Mouse (Mus musculus): ENCODE data around the gene Frmd4b. TPM values are rescaled to one million over a fixed set of nuclear protein-coding genes. Genes with fewer than 3 reads are reported as not detected.

Frmd4b gene
- polyA plus RNA-seq, 1 experiment from 2014 or later: 14.0 TPM

GRCm38 (mm10) chr6:97557147-97557546, 60.2 kb downstream of the Frmd4b start:
- Histone ChIP-seq H3K36me3 (ENCODE audit: insufficient read depth, low read length) (no peaks in the 10 kb centered on the region), H3K4me3 (replicated peaks; ENCODE audit: low read depth, low read length) (no peak overlapping the region), H3K4me2 (ENCODE audit: low read length) (no peak overlapping the region), H3K27me3 (ENCODE audit: insufficient read depth, low read length) (no peaks in the 10 kb centered on the region), H3K27ac (no peak overlapping the region), H3K9me3 (replicated peaks; ENCODE audit: low read length) (no peaks in the 10 kb centered on the region), H3K9ac (ENCODE audit: low read depth, low read length) (no peak overlapping the region), H3K4me1 (replicated peaks; ENCODE audit: insufficient read depth, low read length) (no peaks in the 10 kb centered on the region)
- DNase-seq (ENCODE audit: low spot score): no peak
- WGBS: 85% methylated on average over 8 of the region's 8 CpGs
- TF ChIP-seq CTCF (IDR thresholded peaks at IDR 0.05; ENCODE audit: low read depth): no peak
- ATAC-seq (replicated peaks; ENCODE audit: low FRiP score, low read depth): no peak

- no peaks in the 10 kb centered on the region for H3K36me3 ChIP-seq (ENCODE audit: insufficient read depth, low read length)
- H3K4me2 ChIP-seq (ENCODE audit: low read length): no peak overlapping the region
- no peaks in the 10 kb centered on the region for H3K9me3 ChIP-seq (replicated peaks; ENCODE audit: low read length)
- ATAC-seq (replicated peaks; ENCODE audit: low FRiP score, low read depth) (no peak), DNase-seq (ENCODE audit: low spot score) (no peak)
- 95% methylated on average over 7 of the region's 7 CpGs for WGBS
- no peak overlapping the region for H3K27ac ChIP-seq
- no peak overlapping the region for H3K9ac ChIP-seq (ENCODE audit: low read depth, low read length)
- TF ChIP-seq CTCF (IDR thresholded peaks at IDR 0.05; ENCODE audit: low read depth): no peak
- no peaks in the 10 kb centered on the region for H3K27me3 ChIP-seq (ENCODE audit: insufficient read depth, low read length)
- H3K4me3 ChIP-seq (replicated peaks; ENCODE audit: low read depth, low read length): no peak overlapping the region
- no peaks in the 10 kb centered on the region for H3K4me1 ChIP-seq (replicated peaks; ENCODE audit: insufficient read depth, low read length)
Measured at GRCm38 (mm10) chr6:97555637-97556036, 61.7 kb downstream of the Frmd4b start.

DNA sequence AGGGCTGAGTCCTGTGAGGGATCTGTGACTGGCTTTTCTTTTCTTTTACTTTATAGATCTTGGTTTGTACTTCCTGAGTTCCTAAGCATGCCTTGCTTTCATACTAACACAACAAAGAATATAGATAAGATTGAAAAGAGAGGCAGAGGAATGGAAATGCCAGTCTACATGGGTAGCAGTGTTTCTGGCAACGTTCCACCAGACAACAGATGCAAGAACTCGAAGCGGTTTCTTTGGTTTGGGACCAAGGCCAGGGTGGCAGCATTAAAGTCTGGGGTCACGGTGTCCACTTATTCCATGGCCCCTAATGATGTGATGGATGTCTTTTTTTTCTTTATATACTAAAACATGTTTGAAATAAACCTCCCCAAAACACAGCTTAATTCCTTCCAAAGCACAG, 63.9 kb downstream of the Frmd4b start:
- WGBS: 76% methylated on average over 4 of the region's 4 CpGs
- H3K9ac ChIP-seq (ENCODE audit: low read depth, low read length): no peak overlapping the region
- DNase-seq (ENCODE audit: low spot score): no peak
- H3K4me3 ChIP-seq (replicated peaks; ENCODE audit: low read depth, low read length): no peak overlapping the region
- no peaks in the 10 kb centered on the region for H3K27me3 ChIP-seq (ENCODE audit: insufficient read depth, low read length)
- no peak for ATAC-seq (replicated peaks; ENCODE audit: low FRiP score, low read depth)
- no peak for TF ChIP-seq CTCF (IDR thresholded peaks at IDR 0.05; ENCODE audit: low read depth)
- H3K4me2 ChIP-seq (ENCODE audit: low read length): no peak overlapping the region
- H3K36me3 ChIP-seq (ENCODE audit: insufficient read depth, low read length): no peaks in the 10 kb centered on the region
- no peaks in the 10 kb centered on the region for H3K9me3 ChIP-seq (replicated peaks; ENCODE audit: low read length)
- H3K27ac ChIP-seq: no peak overlapping the region
- H3K4me1 ChIP-seq (replicated peaks; ENCODE audit: insufficient read depth, low read length): no peaks in the 10 kb centered on the region

- WGBS: 92% methylated on average over 3 of the region's 3 CpGs
- no peaks in the 10 kb centered on the region for H3K4me1 ChIP-seq (replicated peaks; ENCODE audit: insufficient read depth, low read length)
- H3K9ac ChIP-seq (ENCODE audit: low read depth, low read length): no peak overlapping the region
- DNase-seq (ENCODE audit: low spot score): no peak
- H3K4me3 ChIP-seq (replicated peaks; ENCODE audit: low read depth, low read length): no peak overlapping the region
- TF ChIP-seq CTCF (IDR thresholded peaks at IDR 0.05; ENCODE audit: low read depth): no peak
- no peaks in the 10 kb centered on the region for H3K9me3 ChIP-seq (replicated peaks; ENCODE audit: low read length)
- H3K27ac ChIP-seq: no peak overlapping the region
- no peak overlapping the region for H3K4me2 ChIP-seq (ENCODE audit: low read length)
- ATAC-seq (replicated peaks; ENCODE audit: low FRiP score, low read depth): no peak
- H3K36me3 ChIP-seq (ENCODE audit: insufficient read depth, low read length): no peaks in the 10 kb centered on the region
- H3K27me3 ChIP-seq (ENCODE audit: insufficient read depth, low read length): no peaks in the 10 kb centered on the region
Measured at GRCm38 (mm10) chr6:97552573-97552972, 64.8 kb downstream of the Frmd4b start.

DNA sequence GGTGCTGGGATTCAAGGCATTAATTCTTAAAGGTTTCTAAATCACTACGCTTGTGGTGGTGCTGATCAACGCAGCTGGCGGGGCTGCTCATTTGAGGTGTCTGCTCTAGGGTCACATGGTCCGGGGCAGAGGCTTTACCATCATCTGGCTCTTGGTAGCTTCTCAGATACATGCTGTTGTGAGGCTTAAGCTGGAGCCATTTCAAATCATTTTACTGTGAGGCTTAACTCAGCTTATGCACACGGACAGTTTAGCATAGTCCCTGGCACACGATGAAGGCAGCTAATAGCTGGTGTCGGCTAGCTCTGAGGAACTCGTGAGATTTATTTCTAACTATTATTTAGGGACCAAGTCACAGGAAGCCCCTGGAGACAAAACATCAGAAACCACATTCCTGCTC, 65.5 kb downstream of the Frmd4b start:
- DNase-seq (ENCODE audit: low spot score): peak; percentile 13
- no peaks in the 10 kb centered on the region for H3K36me3 ChIP-seq (ENCODE audit: insufficient read depth, low read length)
- no peak overlapping the region for H3K4me2 ChIP-seq (ENCODE audit: low read length)
- H3K4me1 ChIP-seq (replicated peaks; ENCODE audit: insufficient read depth, low read length): no peaks in the 10 kb centered on the region
- no peaks in the 10 kb centered on the region for H3K9me3 ChIP-seq (replicated peaks; ENCODE audit: low read length)
- no peak for ATAC-seq (replicated peaks; ENCODE audit: low FRiP score, low read depth)
- no peak overlapping the region for H3K4me3 ChIP-seq (replicated peaks; ENCODE audit: low read depth, low read length)
- H3K9ac ChIP-seq (ENCODE audit: low read depth, low read length): no peak overlapping the region
- no peak overlapping the region for H3K27ac ChIP-seq
- TF ChIP-seq CTCF (IDR thresholded peaks at IDR 0.05; ENCODE audit: low read depth): no peak
- H3K27me3 ChIP-seq (ENCODE audit: insufficient read depth, low read length): no peaks in the 10 kb centered on the region
- WGBS: 51% methylated on average over 8 of the region's 8 CpGs

DNA sequence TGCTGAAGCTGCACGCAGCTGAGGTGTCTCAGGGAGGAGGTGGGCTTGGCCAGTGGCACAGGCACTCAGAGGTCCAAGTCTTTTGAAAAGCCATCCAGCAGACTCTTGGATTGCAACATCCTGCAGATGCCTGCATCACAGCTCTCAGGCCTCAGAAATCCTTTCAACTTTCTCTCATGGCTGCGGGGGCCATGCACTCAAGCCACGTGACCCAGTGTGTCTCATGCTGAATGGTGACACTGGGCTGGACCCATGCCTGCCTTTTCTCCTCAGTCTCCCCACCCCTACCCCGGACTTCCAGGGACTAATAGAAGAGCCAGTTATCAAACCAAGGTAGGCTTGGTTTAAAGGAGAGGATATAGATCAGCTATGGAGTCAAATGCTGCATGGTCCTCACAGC, 66.2 kb downstream of the Frmd4b start:
- H3K4me3 ChIP-seq (replicated peaks; ENCODE audit: low read depth, low read length): no peak overlapping the region
- no peaks in the 10 kb centered on the region for H3K4me1 ChIP-seq (replicated peaks; ENCODE audit: insufficient read depth, low read length)
- ATAC-seq (replicated peaks; ENCODE audit: low FRiP score, low read depth) (no peak), DNase-seq (ENCODE audit: low spot score) (no peak)
- no peaks in the 10 kb centered on the region for H3K27me3 ChIP-seq (ENCODE audit: insufficient read depth, low read length)
- no peaks in the 10 kb centered on the region for H3K9me3 ChIP-seq (replicated peaks; ENCODE audit: low read length)
- no peak overlapping the region for H3K9ac ChIP-seq (ENCODE audit: low read depth, low read length)
- TF ChIP-seq CTCF (IDR thresholded peaks at IDR 0.05; ENCODE audit: low read depth): no peak
- H3K27ac ChIP-seq: no peak overlapping the region
- H3K36me3 ChIP-seq (ENCODE audit: insufficient read depth, low read length): no peaks in the 10 kb centered on the region
- no peak overlapping the region for H3K4me2 ChIP-seq (ENCODE audit: low read length)
- 89% methylated on average over 4 of the region's 4 CpGs for WGBS

DNA sequence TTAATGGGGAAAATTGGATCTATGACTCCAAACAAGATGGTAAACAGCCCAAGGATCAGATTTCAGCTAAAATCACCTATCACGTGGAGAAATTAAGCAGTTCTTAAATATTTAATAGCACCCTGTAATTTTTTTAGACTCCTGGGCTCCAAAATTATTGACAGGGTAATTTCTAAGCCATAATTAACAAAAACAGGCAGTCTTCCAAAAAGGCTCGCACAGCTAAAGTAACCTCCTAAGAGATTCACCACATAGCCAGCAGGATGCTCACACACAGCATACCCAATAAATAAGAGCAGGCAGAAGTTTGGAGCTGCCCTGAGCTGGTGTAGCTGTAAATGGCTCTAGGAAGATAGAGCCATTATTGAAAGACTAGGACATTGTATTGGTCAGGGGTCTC, 76.9 kb downstream of the Frmd4b start:
- Histone ChIP-seq H3K27ac (no peak overlapping the region), H3K9me3 (replicated peaks; ENCODE audit: low read length) (no peaks in the 10 kb centered on the region), H3K36me3 (ENCODE audit: insufficient read depth, low read length) (no peaks in the 10 kb centered on the region), H3K27me3 (ENCODE audit: insufficient read depth, low read length) (no peaks in the 10 kb centered on the region), H3K9ac (ENCODE audit: low read depth, low read length) (no peak overlapping the region), H3K4me1 (replicated peaks; ENCODE audit: insufficient read depth, low read length) (no peaks in the 10 kb centered on the region), H3K4me2 (ENCODE audit: low read length) (no peak overlapping the region), H3K4me3 (replicated peaks; ENCODE audit: low read depth, low read length) (no peak overlapping the region)
- ATAC-seq (replicated peaks; ENCODE audit: low FRiP score, low read depth) (no peak), DNase-seq (ENCODE audit: low spot score) (no peak)
- WGBS: 77% methylated on average over 2 of the region's 2 CpGs
- no peak for TF ChIP-seq CTCF (IDR thresholded peaks at IDR 0.05; ENCODE audit: low read depth)
